Mouse (Mus musculus) G1E (cell line): ENCODE measurements around the gene Psma3. TPM values are rescaled to one million over a fixed set of nuclear protein-coding genes. Genes with fewer than 3 reads are reported as not detected.

Source experiments
- ATAC-seq: 2 replicates; pipeline ENCODE4 v1.8.0; 2016; ENCODE audit warnings: mild to moderate bottlenecking; ENCODE audit not compliant: insufficient number of reproducible peaks, poor library complexity, low FRiP score, severe bottlenecking; ENCODE audit errors: extremely low read depth
- DNase-seq: peaks from one replicate; pipeline ENCODE4 v3.0.0; 2012; ENCODE audit warnings: low spot score
- H3K27me3 ChIP-seq: 2 replicates; pipeline ENCODE4 v1.6.1; 2012; ENCODE audit warnings: mild to moderate bottlenecking, low read length, inconsistent platforms; ENCODE audit not compliant: insufficient read depth
- H3K36me3 ChIP-seq: replicated peaks from 2 replicates; pipeline ENCODE3; 2012; ENCODE audit warnings: mild to moderate bottlenecking, inconsistent platforms
- H3K4me1 ChIP-seq: 2 replicates; pipeline ENCODE4 v1.6.1; 2012; ENCODE audit warnings: low read depth, low read length, inconsistent platforms, mixed read lengths; ENCODE audit not compliant: insufficient read depth
- H3K4me3 ChIP-seq: 2 replicates; pipeline ENCODE4 v1.5.1; 2012; ENCODE audit warnings: low read depth, mild to moderate bottlenecking, inconsistent platforms, low read length, moderate library complexity, mixed read lengths
- H3K9me3 ChIP-seq: replicated peaks from 2 replicates; pipeline ENCODE4 v1.6.1; 2012; ENCODE audit warnings: inconsistent platforms
- CTCF ChIP-seq: IDR thresholded peaks from 2 replicates; pipeline ENCODE4 v1.5.1; 2012; ENCODE audit warnings: low read depth, low read length, inconsistent platforms, mixed read lengths
- GATA1 ChIP-seq: IDR thresholded peaks from 2 replicates; pipeline ENCODE4 v1.6.1; 2012; ENCODE audit warnings: borderline replicate concordance, low read length, inconsistent platforms, mixed read lengths
- GATA2 ChIP-seq: IDR thresholded peaks from 2 replicates; pipeline ENCODE4 v1.6.1; 2012; ENCODE audit warnings: low read depth, low read length, inconsistent platforms, borderline replicate concordance
- POLR2AphosphoS5 ChIP-seq: IDR thresholded peaks from 2 replicates; pipeline ENCODE4 v1.6.1; 2012; ENCODE audit warnings: low read depth, low read length, inconsistent platforms; ENCODE audit not compliant: insufficient replicate concordance
- TAL1 ChIP-seq: conservative IDR thresholded peaks from 2 replicates; pipeline ENCODE4 v1.6.1; 2012; ENCODE audit warnings: low read depth, low read length, inconsistent platforms, mixed read lengths
- polyA plus RNA-seq: library from polyadenylated mRNA; stranded (reverse); fragments of >175 nt; gene quantifications from 2 replicates; pipeline ENCODE4 v1.2.3, GENCODE M21; 2012
- total RNA-seq, 2 experiments: library from RNA; stranded (forward) in 1 of 2; stranded (reverse) in 1 of 2; fragments of 200-1000 nt in 1 of 2; fragments of >200 nt in 1 of 2; fragmentation: Nextera tagmentation in 1 of 2; gene quantifications; 2 replicates each; pipeline ENCODE4 v1.2.3; 2014 to 2017

The Psma3 gene
- total and polyA plus RNA-seq, 3 experiments, result 25.5 to 392 (median 183) TPM

DNA sequence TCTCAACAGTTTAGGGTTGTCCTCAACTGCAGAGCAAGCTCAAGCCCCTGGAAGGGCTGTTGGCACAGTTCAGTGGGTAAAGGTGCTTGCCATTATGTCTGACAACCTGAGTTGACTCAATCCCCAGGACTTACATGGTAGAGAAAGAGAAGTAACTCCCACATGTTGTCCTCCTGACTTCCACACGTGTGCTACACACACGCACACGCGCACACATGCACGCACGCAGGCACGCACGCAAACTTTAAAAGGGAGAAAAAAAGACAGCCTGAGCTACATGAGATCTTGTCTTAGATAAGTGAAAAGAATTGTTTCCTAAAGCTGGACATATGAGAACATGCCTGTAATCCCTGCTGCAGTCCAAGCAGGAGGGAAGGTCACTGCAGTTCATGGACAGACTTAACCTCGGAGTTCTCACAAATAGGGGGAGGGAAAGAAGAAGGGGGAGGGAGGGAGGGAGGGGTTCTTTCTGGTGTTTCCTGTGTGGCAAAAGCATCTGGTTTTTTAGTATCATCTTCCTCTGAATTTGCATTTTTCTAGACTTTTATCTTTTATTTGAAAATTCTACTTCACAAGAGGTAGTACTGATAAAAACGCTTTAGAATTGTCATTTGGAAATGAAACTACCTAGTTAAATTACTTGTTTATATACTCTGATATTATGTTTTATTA lies 27.7 kb upstream of the Psma3 start:
- no peak for ATAC-seq
- TF ChIP-seq POLR2AphosphoS5 (no peak), CTCF (no peak), GATA2 (no peak), TAL1 (no peak), GATA1 (no peak)
- no peaks in the 10 kb centered on the region for H3K27me3 ChIP-seq
- peaks cover 3% of the 10 kb centered on the region; the same call in 1 of the 2 replicates for H3K4me1 ChIP-seq
- H3K4me3 ChIP-seq, result no peak overlapping the region
- H3K9me3 ChIP-seq, result no peaks in the 10 kb centered on the region
- peaks cover 77% of the 10 kb centered on the region for H3K36me3 ChIP-seq
- no peak for DNase-seq

DNA sequence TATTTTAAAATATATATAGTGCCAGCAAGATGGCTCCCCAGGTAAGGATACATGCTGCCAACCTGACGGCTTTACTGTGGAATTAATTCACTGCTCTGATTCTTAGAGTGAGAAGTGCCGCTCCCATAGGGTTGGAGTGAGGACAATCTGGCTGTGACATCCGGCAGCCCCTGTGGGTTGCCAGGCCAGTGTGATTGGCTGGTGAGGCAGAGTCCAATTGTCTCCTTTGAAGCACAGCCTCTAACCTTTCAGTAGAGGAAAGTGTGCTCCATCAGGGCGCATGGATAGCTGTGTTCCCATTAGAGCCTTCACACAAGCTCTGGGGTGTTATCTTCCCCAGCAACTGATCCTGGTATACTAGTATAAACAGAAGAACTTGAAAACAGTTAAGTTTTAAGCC lies 15.8 kb upstream of the Psma3 start:
- no peak for TF ChIP-seq GATA2
- no peak for TF ChIP-seq GATA1
- no peak for TF ChIP-seq POLR2AphosphoS5
- TF ChIP-seq TAL1, result no peak
- no peak for TF ChIP-seq CTCF
- DNase-seq (no peak), ATAC-seq (no peak)
- no peaks in the 10 kb centered on the region for H3K4me1 ChIP-seq
- peaks cover 77% of the 10 kb centered on the region for H3K36me3 ChIP-seq
- H3K4me3 ChIP-seq, result no peak overlapping the region
- H3K9me3 ChIP-seq, result no peaks in the 10 kb centered on the region
- H3K27me3 ChIP-seq, result no peaks in the 10 kb centered on the region

DNA sequence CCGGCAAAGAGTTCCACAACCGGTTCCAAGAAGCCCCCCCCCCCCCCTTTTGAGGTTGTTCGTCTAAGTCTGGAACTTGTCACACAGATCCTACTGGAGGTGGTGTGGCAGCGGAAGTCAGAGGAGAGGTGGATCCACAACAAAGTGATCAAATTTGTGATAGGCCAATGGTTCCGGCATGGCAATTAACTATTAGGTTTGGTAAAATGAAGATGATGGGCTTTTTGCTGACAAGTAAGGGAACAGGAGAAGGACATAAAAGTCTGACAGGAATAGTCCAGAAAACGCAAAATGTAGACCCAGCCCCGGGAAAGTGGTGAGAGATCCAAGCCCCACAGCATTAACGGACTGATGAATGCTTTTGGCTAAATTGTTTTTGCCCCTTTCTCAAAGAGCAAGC lies 6.8 kb upstream of the Psma3 start:
- Histone ChIP-seq H3K4me3 (peak overlapping the region; percentile 77), H3K9me3 (no peaks in the 10 kb centered on the region), H3K27me3 (no peaks in the 10 kb centered on the region), H3K36me3 (peaks cover 14% of the 10 kb centered on the region), H3K4me1 (peaks cover 22% of the 10 kb centered on the region)
- DNase-seq (no peak), ATAC-seq (no peak)
- no peak for TF ChIP-seq GATA2
- TF ChIP-seq TAL1, result no peak
- no peak for TF ChIP-seq POLR2AphosphoS5
- TF ChIP-seq CTCF, result no peak
- no peak for TF ChIP-seq GATA1

DNA sequence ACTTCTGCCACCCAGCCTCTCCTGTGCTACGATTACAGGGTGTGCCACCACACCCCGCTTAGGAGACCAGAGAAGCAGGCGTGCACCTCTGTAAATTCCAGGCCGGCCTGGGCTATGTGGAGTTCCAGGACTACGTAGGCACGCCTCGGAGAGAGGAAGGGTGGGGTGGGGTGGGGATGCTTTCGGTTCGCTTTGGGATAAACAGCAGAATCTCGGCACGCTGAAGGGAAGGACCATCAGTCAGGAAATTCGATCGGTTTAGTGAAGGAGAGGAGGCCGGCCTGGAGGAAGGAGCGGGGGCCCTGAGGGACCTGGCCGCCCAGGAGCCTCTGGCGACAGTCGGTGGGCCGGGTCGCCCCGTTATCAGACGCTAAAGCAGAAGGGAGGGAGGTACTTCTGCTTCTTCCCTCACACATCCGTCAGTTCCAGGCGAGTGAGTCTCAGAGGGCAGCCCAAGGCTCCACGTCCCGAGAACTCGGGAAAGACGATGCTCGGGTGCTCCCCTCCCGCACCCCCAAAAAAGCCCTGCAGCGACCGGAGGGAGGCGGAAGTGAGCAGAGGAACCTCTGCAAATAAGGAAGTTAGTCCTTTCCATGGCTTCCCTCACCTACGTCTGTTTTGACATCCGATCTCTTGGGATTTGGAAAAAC lies 6.2 kb upstream of the Psma3 start:
- Histone ChIP-seq H3K27me3 (no peaks in the 10 kb centered on the region), H3K36me3 (peaks cover 9% of the 10 kb centered on the region), H3K9me3 (no peaks in the 10 kb centered on the region), H3K4me1 (peaks cover 22% of the 10 kb centered on the region), H3K4me3 (peak overlapping the region; percentile 77)
- TF ChIP-seq CTCF, result peak; percentile 66
- TF ChIP-seq GATA1, result no peak
- no peak for TF ChIP-seq TAL1
- ATAC-seq (peak; percentile 70), DNase-seq (peak; percentile 84)

DNA sequence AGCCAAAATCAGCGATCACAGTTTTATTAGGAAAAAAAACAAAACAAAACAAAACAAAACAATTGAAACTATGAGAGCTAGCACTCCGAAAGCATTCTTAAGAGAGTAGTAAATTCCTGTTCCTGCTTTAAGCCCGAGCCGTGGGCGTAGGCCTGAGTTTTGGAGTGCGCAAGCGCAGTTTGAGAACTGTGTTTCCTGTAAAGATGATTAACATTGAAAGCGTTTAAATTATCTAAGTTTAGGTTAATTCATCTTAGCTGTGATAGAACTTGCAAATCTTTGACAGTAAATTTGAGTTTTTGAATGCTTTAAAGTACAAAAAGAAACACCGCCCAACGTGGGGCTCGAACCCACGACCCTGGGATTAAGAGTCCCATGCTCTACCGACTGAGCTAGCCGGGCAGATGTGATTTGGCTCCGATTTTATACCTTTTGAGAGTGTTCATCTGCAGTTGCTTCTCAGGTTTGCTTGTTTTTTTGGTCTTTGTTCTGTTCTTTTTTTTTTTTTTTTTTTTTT lies 5.6 kb upstream of the Psma3 start:
- DNase-seq (no peak), ATAC-seq (peak; percentile 41)
- Histone ChIP-seq H3K4me1 (peaks cover 24% of the 10 kb centered on the region), H3K9me3 (no peaks in the 10 kb centered on the region), H3K4me3 (peak overlapping the region; percentile 77), H3K36me3 (peaks cover 4% of the 10 kb centered on the region), H3K27me3 (no peaks in the 10 kb centered on the region)
- no peak for TF ChIP-seq GATA2
- no peak for TF ChIP-seq GATA1

DNA sequence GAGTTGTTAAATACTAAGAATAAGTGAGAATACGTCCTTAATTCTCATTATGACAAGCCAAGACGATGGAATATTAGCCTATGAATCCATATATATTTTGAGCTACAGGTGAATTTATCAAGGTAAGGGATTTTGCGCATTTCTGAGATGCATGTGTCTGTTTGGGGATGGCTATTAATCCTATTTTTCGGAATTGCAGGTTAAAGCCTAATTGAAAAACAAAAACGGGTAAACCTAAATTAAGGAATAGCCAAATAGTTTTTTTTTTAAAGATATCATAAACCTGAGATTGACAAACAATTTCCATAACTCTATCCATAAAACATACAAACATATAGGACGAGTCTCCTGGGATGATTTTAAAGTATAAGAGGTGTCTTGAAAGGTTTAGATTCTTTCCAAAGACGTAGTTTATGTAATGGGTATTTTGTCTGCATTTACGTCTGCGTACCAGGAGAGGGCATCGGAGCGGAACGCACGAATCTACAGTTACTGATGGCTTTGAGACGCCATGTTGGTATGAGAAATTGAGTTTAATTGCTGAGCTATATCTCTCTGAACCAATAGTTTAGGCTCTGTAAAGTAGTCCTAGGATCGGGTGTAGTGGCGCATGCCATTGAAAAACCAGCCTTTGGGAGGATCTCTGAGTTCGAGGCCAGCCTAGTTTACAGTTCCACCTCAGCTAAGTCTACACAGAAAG lies 4.8 kb upstream of the Psma3 start:
- H3K4me1 ChIP-seq, result peaks cover 27% of the 10 kb centered on the region
- H3K4me3 ChIP-seq, result peak overlapping the region; percentile 44
- H3K36me3 ChIP-seq, result no peaks in the 10 kb centered on the region
- peak; percentile 43 for DNase-seq
- ATAC-seq, result peak; percentile 30
- H3K9me3 ChIP-seq, result no peaks in the 10 kb centered on the region
- TF ChIP-seq CTCF, result peak; percentile 68
- no peak for TF ChIP-seq TAL1
- no peaks in the 10 kb centered on the region for H3K27me3 ChIP-seq
